Mouse (Mus musculus): Measurements from ENCODE around the gene Krt33b.

DNA sequence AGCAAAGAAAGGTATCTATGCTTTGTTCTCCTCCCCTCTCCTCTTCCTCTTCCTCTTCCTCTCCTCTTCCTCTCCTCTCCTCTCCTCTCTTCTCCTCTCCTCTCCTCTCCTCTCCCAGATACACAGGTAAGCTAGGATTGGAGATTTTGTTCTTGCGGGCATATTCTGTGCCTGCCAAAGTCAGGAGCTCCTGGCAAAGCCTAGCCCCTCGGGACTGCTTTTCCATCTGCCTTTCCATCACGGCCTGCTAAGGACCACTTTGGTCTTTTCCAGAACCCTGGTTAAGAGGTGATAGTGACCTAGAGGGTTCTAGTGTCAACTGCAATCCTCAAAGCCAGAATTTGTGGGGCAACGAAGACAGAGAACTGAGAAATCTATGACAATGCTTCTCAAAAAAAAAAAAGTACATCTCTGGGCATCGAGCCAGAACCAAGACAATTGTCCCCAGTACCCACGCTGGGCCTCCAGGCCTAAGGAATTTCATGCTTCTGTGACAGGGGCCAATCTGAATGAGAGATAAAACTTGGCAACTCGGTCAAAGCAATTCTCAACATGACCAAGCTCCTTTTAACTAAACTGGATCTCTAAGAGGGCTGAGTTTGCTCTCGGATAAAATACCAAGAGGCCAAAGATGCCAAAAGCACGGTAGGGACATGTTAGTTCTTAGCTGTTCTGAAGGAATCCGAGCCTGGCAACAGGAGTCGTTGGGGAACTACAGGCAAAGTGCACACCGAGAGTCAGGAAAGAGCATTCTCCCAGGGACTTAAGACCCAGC, 36.8 kb upstream of the Krt33b start:
- TF ChIP-seq CTCF (conservative IDR thresholded peaks at IDR 0.05; ENCODE audit: low read length) (no peak), NANOG (IDR thresholded peaks at IDR 0.05; ENCODE audit: borderline replicate concordance, low read length) (no peak)
